Mouse (Mus musculus) liver, embryonic 13.5 days (tissue): ENCODE measurements around the gene Gm19684. TPM values are rescaled to one million over a fixed set of nuclear protein-coding genes. Genes with fewer than 3 reads are reported as not detected.
"Not testable (repeated sequence)": the region's sequence is repeated elsewhere in the genome, so short reads cannot be mapped to it uniquely, and the experiment has no call there.

Experiments used
- ATAC-seq: fragments of 200-750 bp; cut with Nextera tagmentation; 2 replicates; pipeline ENCODE4 v1.8.0; 2017; ENCODE audit warnings: low read depth, mild to moderate bottlenecking, moderate number of reproducible peaks, moderate library complexity
- DNase-seq: peaks from one replicate; pipeline ENCODE4 v3.0.0; 2022
- H3K27ac ChIP-seq: fragments of 300-500 bp; sonication (generic); 2 replicates; pipeline ENCODE4 v1.5.1; 2015; ENCODE audit warnings: moderate library complexity, mild to moderate bottlenecking, inconsistent platforms
- H3K27me3 ChIP-seq: fragments of 300-500 bp; sonication (generic); 2 replicates; pipeline ENCODE4 v1.6.1; 2015; ENCODE audit warnings: mild to moderate bottlenecking, inconsistent platforms
- H3K36me3 ChIP-seq: fragments of 300-500 bp; sonication (generic); 2 replicates; pipeline ENCODE4 v1.6.1; 2015; ENCODE audit warnings: mild to moderate bottlenecking, inconsistent platforms
- H3K4me1 ChIP-seq: fragments of 300-500 bp; sonication (generic); replicated peaks from 2 replicates; pipeline ENCODE4 v1.6.1; 2015; ENCODE audit warnings: inconsistent platforms
- H3K4me2 ChIP-seq: fragments of 300-500 bp; sonication (generic); 2 replicates; pipeline ENCODE4 v1.6.1; 2015; ENCODE audit warnings: inconsistent platforms, mild to moderate bottlenecking, moderate library complexity
- H3K4me3 ChIP-seq: fragments of 300-500 bp; sonication (generic); replicated peaks from 2 replicates; pipeline ENCODE4 v1.5.1; 2015; ENCODE audit warnings: mild to moderate bottlenecking, inconsistent platforms
- H3K9ac ChIP-seq: fragments of 300-500 bp; sonication (generic); 2 replicates; pipeline ENCODE4 v1.6.1; 2015; ENCODE audit warnings: mild to moderate bottlenecking, inconsistent platforms
- H3K9me3 ChIP-seq: fragments of 300-500 bp; sonication (generic); replicated peaks from 2 replicates; pipeline ENCODE4 v1.6.1; 2016; ENCODE audit warnings: inconsistent platforms
- WGBS: fragments of 180-500 bp; shearing (Covaris S2); methylation state at CpG from one replicate; pipeline ENCODE4 v1.1.7; 2015; ENCODE audit not compliant: insufficient replicate concordance; 5-methylcytosine and 5-hydroxymethylcytosine counted together
- polyA plus RNA-seq: library from polyadenylated mRNA; unstranded; fragments of >200 nt; fragmentation: Nextera tagmentation; extraction: Ambion mirVana; gene quantifications from 2 replicates; pipeline ENCODE4 v1.2.1, GENCODE M21; 2015

Gene Gm19684
- polyA plus RNA-seq = not detected in 2 replicates

- DNase-seq, H3K4me1 ChIP-seq, H3K36me3 ChIP-seq, H3K27ac ChIP-seq, H3K9ac ChIP-seq, H3K9me3 ChIP-seq: not testable (repeated sequence)
- Histone ChIP-seq H3K4me2 (peak within 1 kb of the TSS; percentile 36), H3K4me3 (peak within 1 kb of the TSS; percentile 12; the same call in 1 of the 2 replicates), H3K27me3 (peaks cover 38% of the 10 kb centered on the region)
- ATAC-seq = peak; percentile 58
- 4% methylated on average over 8 of the region's 8 CpGs for WGBS
These were observed at the start of gene Gm19684 for GRCm38 (mm10) chr17:36121352-36122020. TSS of gene Gm19684 (plus strand) at chr17:36121678.

DNA sequence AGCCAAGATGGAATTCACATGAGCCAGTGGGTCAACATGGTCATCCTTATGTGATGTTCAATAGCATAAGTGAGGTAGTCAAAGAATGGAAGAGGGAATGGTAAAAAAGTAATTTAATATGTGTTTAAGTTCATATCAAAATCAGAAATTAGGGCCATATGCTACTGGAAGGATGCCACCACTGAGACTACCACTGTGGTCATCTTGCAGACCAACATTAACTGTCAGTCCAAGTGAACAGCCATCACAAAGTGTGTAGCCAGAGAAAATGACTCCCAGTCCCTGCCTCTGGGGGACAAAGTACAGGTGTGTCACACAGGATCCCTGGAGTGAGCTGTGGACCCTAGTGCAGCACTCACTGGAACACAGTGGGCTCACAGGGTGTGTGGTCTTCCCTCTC lies 39.6 kb upstream of the Gm19684 start:
- H3K36me3 ChIP-seq, H3K4me1 ChIP-seq, DNase-seq, H3K27ac ChIP-seq, H3K9ac ChIP-seq, ATAC-seq, H3K9me3 ChIP-seq, H3K4me3 ChIP-seq, H3K4me2 ChIP-seq: not testable (repeated sequence)
- H3K27me3 ChIP-seq = peaks cover 56% of the 10 kb centered on the region

DNA sequence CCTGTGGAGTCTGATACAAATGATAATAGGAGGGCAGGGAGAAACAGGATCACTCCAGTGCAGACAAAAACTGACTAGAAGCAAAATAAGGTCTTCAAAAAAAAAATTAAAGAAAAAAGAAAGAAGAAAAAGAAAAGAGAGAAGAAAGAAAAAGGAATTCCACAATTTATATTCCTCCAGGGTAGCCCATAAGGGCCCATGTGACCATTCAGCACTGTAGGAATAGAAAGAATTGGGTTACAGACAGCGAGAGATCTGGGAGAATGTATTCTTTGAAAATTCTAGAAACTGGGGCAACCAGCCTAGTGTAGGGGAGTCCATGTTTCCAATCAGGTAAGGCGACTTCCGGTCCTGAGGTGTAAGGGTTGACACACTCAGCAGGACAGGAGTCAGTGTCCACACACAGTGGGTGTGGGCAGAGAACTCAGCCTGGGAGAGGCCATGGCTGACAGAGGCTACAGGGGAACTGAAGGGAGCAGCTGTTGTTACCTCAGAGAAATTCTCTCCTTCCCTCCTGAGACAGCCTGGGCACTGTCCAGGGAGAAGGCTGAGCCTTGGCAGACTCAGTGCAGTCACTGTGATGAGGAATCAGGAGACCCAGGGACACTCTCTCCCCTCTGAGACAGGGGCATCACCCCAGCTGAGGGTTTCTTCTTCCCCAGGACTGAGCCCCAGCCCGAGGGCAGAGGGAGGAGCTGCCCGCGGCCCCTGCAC lies 38.8 kb upstream of the Gm19684 start:
- H3K36me3 ChIP-seq, ATAC-seq, H3K9me3 ChIP-seq, H3K4me1 ChIP-seq, H3K27ac ChIP-seq, H3K9ac ChIP-seq, DNase-seq: not testable (repeated sequence)
- Histone ChIP-seq H3K27me3 (peaks cover 56% of the 10 kb centered on the region), H3K4me2 (peak overlapping the region; percentile 76), H3K4me3 (peak overlapping the region; percentile 57)
- 19% methylated on average over 6 of the region's 6 CpGs for WGBS

- Histone ChIP-seq H3K27ac (no peak overlapping the region), H3K9me3 (no peaks in the 10 kb centered on the region), H3K27me3 (peaks cover 56% of the 10 kb centered on the region), H3K4me1 (0 out of 2 replicates have a peak, but pooled peaks cover 6% of the 10 kb centered on the region), H3K36me3 (no peaks in the 10 kb centered on the region), H3K9ac (peak overlapping the region; percentile 47; the same call in 1 of the 2 replicates), H3K4me2 (peak overlapping the region; percentile 76), H3K4me3 (peak overlapping the region; percentile 57)
- WGBS = 1% methylated on average over 46 of the region's 46 CpGs
- no peak for DNase-seq
- peak; percentile 7; the same call in 1 of the 2 replicates for ATAC-seq
These were observed 38.1 kb upstream of the Gm19684 start for GRCm38 (mm10) chr17:36083266-36083869.

DNA sequence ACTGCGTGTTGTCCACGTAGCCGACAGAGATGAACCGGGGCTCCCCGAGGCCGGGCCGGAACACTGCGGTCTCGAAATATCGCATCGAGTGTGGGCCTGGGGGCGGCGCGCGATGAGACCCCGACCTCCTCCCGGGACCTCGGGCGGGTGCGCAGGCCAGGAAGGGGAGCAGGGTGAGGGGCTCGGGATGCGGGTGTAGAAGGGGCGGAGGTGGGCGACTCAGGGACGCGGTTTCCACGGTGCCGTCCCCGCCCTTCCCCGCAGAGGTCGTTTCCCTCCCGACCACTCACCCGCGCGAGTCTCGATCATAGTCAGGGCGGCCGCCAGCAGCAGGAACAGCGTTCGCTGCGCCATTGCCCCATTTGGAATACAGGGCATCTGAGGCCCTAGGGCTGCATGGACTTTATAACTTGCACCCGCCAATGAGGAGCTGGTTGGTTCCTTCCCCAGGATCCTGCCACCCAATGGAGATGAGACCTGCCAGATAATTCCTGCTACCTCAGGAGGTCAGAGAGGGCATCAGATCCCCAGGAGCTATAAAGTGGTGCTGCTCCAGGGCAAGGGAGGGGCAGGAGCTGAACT lies 37.5 kb upstream of the Gm19684 start:
- no peak overlapping the region for H3K27ac ChIP-seq

DNA sequence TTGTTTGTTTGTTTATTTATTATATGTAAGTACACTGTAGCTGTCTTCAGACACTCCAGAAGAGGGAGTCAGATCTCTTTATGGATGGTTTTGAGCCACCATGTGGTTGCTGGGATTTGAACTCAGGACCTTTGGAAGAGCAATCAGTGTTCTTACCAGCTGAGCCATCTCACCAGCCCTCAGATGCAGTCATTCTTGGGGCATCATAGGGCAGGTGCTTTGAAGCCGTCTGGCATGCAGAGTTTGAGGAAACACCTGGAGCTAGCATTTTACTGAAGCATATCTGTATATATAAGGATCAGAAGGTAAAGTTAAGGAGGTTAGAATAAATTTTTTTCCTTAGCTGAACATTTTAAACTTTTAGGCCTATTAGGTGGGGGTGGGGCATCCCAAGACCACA lies 35.5 kb upstream of the Gm19684 start:
- H3K27me3 ChIP-seq = peaks cover 48% of the 10 kb centered on the region
- H3K36me3 ChIP-seq, H3K27ac ChIP-seq, DNase-seq, H3K4me2 ChIP-seq, H3K4me1 ChIP-seq, H3K9me3 ChIP-seq, H3K4me3 ChIP-seq, H3K9ac ChIP-seq, ATAC-seq: not testable (repeated sequence)
- 37% methylated on average over 1 of the region's 1 CpGs for WGBS

More for the DNA sequence above, 37.5 kb upstream of the Gm19684 start:
- Histone ChIP-seq H3K9ac (peak overlapping the region; percentile 47; the same call in 1 of the 2 replicates), H3K4me1 (0 out of 2 replicates have a peak, but pooled peaks cover 6% of the 10 kb centered on the region), H3K9me3 (no peaks in the 10 kb centered on the region), H3K36me3 (no peaks in the 10 kb centered on the region), H3K27me3 (peaks cover 56% of the 10 kb centered on the region), H3K4me2 (peak overlapping the region; percentile 76), H3K4me3 (peak overlapping the region; percentile 57)
- ATAC-seq = no peak
- WGBS = 1% methylated on average over 42 of the region's 42 CpGs
- no peak for DNase-seq

- not testable (repeated sequence) for H3K9ac ChIP-seq, H3K4me3 ChIP-seq, ATAC-seq, H3K27ac ChIP-seq, H3K4me1 ChIP-seq, H3K4me2 ChIP-seq, H3K36me3 ChIP-seq, H3K9me3 ChIP-seq, DNase-seq
- H3K27me3 ChIP-seq = peaks cover 17% of the 10 kb centered on the region; the same call in 1 of the 2 replicates
- WGBS = no CpG with 5 or more reads among the region's 2 CpGs
These were observed 29.5 kb upstream of the Gm19684 start for GRCm38 (mm10) chr17:36091933-36092332.

GRCm38 (mm10) chr17:36092520-36092919 lies 29.0 kb upstream of the Gm19684 start:
- peaks cover 17% of the 10 kb centered on the region; the same call in 1 of the 2 replicates for H3K27me3 ChIP-seq
- H3K4me3 ChIP-seq, H3K27ac ChIP-seq, DNase-seq, ATAC-seq, H3K9me3 ChIP-seq, H3K4me2 ChIP-seq, H3K36me3 ChIP-seq, H3K9ac ChIP-seq, H3K4me1 ChIP-seq: not testable (repeated sequence)

GRCm38 (mm10) chr17:36093936-36094335 lies 27.5 kb upstream of the Gm19684 start:
- H3K9ac ChIP-seq = no peak overlapping the region
- 15% methylated on average over 3 of the region's 3 CpGs for WGBS
- no peak for ATAC-seq

DNA sequence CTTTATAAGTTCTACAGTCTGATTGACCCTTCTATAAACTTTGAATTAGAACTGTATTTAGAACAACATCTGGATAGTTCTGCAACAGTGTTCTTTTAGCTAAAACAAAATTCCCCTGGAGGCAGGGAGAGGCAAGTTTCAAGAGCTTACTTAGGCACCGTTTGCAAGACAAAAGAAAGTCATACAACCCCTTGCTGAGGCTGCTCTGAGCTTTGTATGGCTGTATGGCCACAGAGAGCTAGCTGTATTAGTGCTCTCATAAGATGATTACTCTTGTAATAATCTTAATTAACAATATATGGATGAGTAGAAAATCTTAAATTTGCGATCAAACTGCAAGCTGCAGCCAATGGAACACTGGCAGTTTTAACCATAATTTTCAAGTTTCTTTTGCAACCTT lies 21.9 kb upstream of the Gm19684 start:
- WGBS = 58% methylated on average over 2 of the region's 2 CpGs
- not testable (repeated sequence) for H3K9me3 ChIP-seq, H3K27me3 ChIP-seq, ATAC-seq, H3K27ac ChIP-seq, H3K4me2 ChIP-seq, H3K4me3 ChIP-seq, DNase-seq, H3K36me3 ChIP-seq, H3K4me1 ChIP-seq, H3K9ac ChIP-seq

More at GRCm38 (mm10) chr17:36093936-36094335, 27.5 kb upstream of the Gm19684 start:
- H3K4me3 ChIP-seq = no peak overlapping the region
- H3K36me3 ChIP-seq = no peaks in the 10 kb centered on the region
- no peak for DNase-seq
- H3K4me1 ChIP-seq = no peaks in the 10 kb centered on the region
- peaks cover 17% of the 10 kb centered on the region; the same call in 1 of the 2 replicates for H3K27me3 ChIP-seq
- H3K27ac ChIP-seq = no peak overlapping the region
- no peak overlapping the region for H3K4me2 ChIP-seq
- no peaks in the 10 kb centered on the region for H3K9me3 ChIP-seq

DNA sequence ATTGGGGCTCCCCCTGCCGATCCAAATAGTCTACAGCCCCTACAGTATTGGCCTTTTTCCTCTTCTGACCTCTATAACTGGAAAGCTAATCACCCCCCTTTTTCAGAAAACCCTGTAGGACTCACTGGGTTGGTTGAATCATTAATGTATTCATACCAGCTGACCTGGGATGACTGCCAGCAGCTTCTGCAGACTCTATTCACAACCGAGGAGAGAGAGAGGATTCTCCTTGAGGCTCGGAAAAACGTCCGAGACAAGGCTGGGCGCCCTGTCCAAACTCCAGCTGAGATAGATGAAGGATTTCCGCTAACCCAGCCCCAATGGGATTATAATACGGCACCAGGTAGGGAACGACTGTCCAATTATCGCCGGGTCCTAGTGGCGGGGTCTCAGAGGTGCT lies 19.4 kb upstream of the Gm19684 start:
- not testable (repeated sequence) for ATAC-seq

More for the DNA sequence above, 19.4 kb upstream of the Gm19684 start:
- H3K4me3 ChIP-seq, H3K4me2 ChIP-seq, H3K4me1 ChIP-seq, H3K27ac ChIP-seq, H3K9me3 ChIP-seq, H3K36me3 ChIP-seq, H3K9ac ChIP-seq, H3K27me3 ChIP-seq, DNase-seq: not testable (repeated sequence)
- WGBS = 75% methylated on average over 11 of the region's 12 CpGs
